Mouse (Mus musculus) gastrocnemius, postnatal 4 days (tissue): ENCODE data around the gene Tex2. TPM values are rescaled to one million over a fixed set of nuclear protein-coding genes. Genes with fewer than 3 reads are reported as not detected.

Experiments
- DNase-seq, 2 experiments: peaks; one replicate each; pipeline ENCODE4 v3.0.0; 2021 to 2022; ENCODE audit warnings: low spot score in 2 of 2, mixed read lengths in 2 of 2
- total RNA-seq, 2 experiments: library from RNA; stranded (reverse); gene quantifications; 2 replicates each; pipeline ENCODE4 v1.2.3; 2021

The Tex2 gene
- total RNA-seq, 2 experiments from 2014 or later = 20.1 to 21.7 TPM

DNA sequence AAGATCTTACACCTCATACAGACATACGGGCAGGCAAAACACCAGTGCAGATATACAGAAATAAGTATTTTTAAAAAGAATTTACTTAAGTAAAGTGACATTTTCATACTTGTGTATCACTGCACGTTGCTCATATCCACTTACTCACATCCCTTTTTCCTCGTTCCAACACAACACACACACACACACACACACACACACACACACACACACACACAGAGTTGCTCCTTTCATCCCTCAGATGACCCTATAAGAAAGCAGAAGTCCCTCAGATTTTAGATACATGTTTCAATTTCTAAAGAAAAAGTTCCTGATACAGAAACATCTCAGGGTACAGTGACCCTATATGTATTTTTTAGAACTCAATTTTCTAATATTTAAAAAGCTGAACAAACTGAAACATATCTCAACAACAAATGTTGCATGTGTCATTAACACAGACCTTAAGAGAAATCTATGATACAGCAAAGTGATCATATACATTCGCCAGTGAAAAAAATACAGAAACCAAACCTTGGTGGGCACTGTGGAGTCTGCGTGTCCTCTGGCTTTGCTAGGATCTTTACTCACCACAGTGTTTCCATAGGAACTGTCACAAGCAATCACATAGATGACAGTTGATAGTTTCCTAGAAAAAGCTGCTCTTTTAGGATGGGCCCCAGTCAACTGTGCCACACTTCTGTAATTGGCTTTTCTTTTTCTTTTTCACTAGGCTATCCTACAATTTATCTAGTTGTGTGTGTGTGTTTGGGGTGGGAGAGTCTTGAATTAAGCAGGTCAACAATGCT, 151.9 kb downstream of the Tex2 start:
- DNase-seq = no peak

DNA sequence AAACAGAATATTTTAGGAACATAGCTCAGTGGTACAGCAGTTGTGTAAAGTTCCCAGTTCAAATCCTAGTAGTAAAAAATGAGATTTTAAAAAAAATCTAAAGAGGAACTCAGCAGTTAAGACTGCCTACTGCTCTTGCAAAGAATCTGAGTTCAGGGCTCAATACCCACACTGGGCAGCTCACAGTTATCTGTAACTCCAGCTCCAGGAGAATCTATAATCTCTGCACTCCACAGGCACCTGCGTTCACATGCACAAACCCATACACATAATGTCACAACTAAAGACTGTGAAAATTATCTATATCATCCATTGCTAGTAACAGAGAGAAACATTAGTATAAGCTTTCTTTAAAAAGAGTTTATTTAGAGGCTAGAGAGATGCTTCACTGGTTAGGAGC, 152.6 kb downstream of the Tex2 start:
- no peak for DNase-seq

DNA sequence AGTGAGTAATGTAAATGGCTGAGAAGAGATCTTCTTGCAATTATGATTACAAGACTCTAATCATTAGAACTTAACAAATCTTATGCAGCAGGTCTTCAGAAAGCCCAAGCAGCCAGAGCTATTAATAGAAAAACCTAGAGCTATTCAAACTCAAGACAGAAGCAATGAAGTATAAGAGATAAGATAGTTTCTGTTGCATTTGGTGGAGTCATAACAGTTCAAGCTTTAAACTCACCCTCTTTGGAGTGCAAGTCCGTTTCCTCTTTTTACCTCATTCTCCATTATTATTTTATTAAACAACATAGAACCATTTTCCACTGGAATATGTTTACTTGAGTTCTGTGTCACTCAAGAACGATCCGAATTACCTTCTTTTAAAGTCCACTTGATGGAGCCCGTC, 154.7 kb downstream of the Tex2 start:
- no peak for DNase-seq

Other genes starting within 250 kb of the Tex2 start
- gene Prr29, start 248.0 kb downstream of the Tex2 start, total RNA-seq = 10 to 100 TPM; 13.6 to 18.1 TPM
- 10 to 100 TPM; 18.7 to 19.9 TPM for gene Icam2, start 225.3 kb downstream of the Tex2 start, total RNA-seq
- gene Ern1, start 125.6 kb downstream of the Tex2 start, total RNA-seq = 10 to 100 TPM in 1 of 2 experiments, 1 to 10 TPM in 1; 7.1 to 10.3 TPM
- gene Pecam1, start 137.2 kb upstream of the Tex2 start, total RNA-seq = 100 to 1,000 TPM; 123 to 126 TPM
- 1 to 10 TPM; 1.1 to 1.8 TPM for gene Milr1, start 137.8 kb upstream of the Tex2 start, total RNA-seq
- gene Polg2, start 166.1 kb upstream of the Tex2 start, total RNA-seq = 1 to 10 TPM; 8.2 TPM
- 100 to 1,000 TPM; 388 to 472 TPM for gene Ddx5, start 175.8 kb upstream of the Tex2 start, total RNA-seq
- gene Cep95, start 175.8 kb upstream of the Tex2 start, total RNA-seq = 10 to 100 TPM in 1 of 2 experiments, 1 to 10 TPM in 1; 8.9 to 12.5 TPM